In the genomic region with DNA sequence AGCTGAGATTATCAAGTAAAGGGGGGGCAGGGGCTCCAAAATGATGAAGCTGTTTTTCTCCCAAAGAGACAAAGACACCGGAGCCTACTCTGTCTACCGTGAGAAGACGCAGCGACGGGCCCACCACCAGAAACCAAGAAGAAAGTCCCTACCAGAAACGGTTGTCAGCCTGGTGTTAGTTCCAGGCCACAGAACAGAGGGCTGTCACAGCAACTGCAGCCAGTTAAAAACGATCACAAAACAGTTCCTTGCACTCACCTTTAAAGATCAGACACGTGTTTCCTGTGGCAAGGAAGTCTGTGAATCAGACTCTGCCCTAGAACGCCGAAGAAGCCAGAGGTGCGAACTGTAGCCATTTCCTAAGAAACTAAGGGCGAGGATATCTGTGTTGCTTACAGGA, we compare ENCODE assay signal across 21 mouse cellular contexts. TPM values are rescaled to one million over a fixed set of nuclear protein-coding genes. Genes with fewer than 3 reads are reported as not detected.
DNase-seq lines count a peak whose midpoint lies in the region; ATAC-seq lines count a peak whose summit lies in the region.
"Had no signal": no experiment of that assay in that cellular context is flagged by ENCODE, and none has a peak within 500 bp of the region (broad histone marks: within the 10 kb centered on the region; RNA-seq: fewer than 3 reads in every experiment).

No protein-coding gene starts in this region.

- no peak overlapping the region for H3K4me2 ChIP-seq in forebrain, embryonic 11.5 days (ENCODE audit: low read depth, low read length, severe bottlenecking)
- H3K4me2 ChIP-seq: forebrain, embryonic 15.5 days; heart, embryonic 11.5 days; hindbrain, embryonic 15.5 days; liver, embryonic 11.5 days; neural tube, embryonic 13.5 days had no signal

- H3K9ac ChIP-seq in forebrain, embryonic 11.5 days (ENCODE audit: low read length) = no peak overlapping the region
- H3K9ac ChIP-seq: forebrain, embryonic 15.5 days; hindbrain, embryonic 15.5 days; neural tube, embryonic 13.5 days had no signal

- H3K4me1 ChIP-seq in forebrain, embryonic 11.5 days (replicated peaks; ENCODE audit: control insufficient read depth, insufficient read depth, low read length) = no peaks in the 10 kb centered on the region
- H3K4me1 ChIP-seq: forebrain, embryonic 15.5 days; hindbrain, embryonic 15.5 days; neural tube, embryonic 13.5 days had no signal

- no peaks in the 10 kb centered on the region for H3K27me3 ChIP-seq in forebrain, embryonic 11.5 days (ENCODE audit: control insufficient read depth, insufficient read depth, low read length)
- H3K27me3 ChIP-seq: forebrain, embryonic 15.5 days; hindbrain, embryonic 15.5 days; neural tube, embryonic 13.5 days had no signal

- peak; percentile 70 to 85 for ATAC-seq in hematopoietic stem cell, adult 5-6 weeks (replicated peaks in 1 of 2; ENCODE audit: insufficient read depth in 1 of 2, low FRiP score in 2 of 2, low TSS enrichment in 1 of 2, low read depth in 1 of 2, poor library complexity in 2 of 2, severe bottlenecking in 2 of 2)
- ATAC-seq in neutrophil, adult 5-6 weeks (ENCODE audit: extremely low read depth, insufficient number of reproducible peaks, low FRiP score, poor library complexity, severe bottlenecking) = peak; percentile 73
- ATAC-seq in forebrain, embryonic 11.5 days (replicated peaks; ENCODE audit: low FRiP score) = no peak
- ATAC-seq: forebrain, embryonic 15.5 days had no signal

- H3K36me3 ChIP-seq in forebrain, embryonic 11.5 days (ENCODE audit: control insufficient read depth, insufficient read depth, low read length) = no peaks in the 10 kb centered on the region
- H3K36me3 ChIP-seq: forebrain, embryonic 15.5 days; hindbrain, embryonic 15.5 days; neural tube, embryonic 13.5 days had no signal

- no peak overlapping the region for H3K4me3 ChIP-seq in forebrain, embryonic 11.5 days (ENCODE audit: low read depth, low read length)
- H3K4me3 ChIP-seq: forebrain, embryonic 15.5 days; hindbrain, embryonic 15.5 days; neural tube, embryonic 13.5 days had no signal

- no peaks in the 10 kb centered on the region for H3K9me3 ChIP-seq in forebrain, embryonic 11.5 days (ENCODE audit: control insufficient read depth, low read length)
- H3K9me3 ChIP-seq: forebrain, embryonic 15.5 days; hindbrain, embryonic 15.5 days; neural tube, embryonic 13.5 days had no signal

- 79% methylated on average over 12 of the region's 12 CpGs for WGBS in forebrain, embryonic 11.5 days

- DNase-seq in lung, postnatal 25 days (ENCODE audit: low spot score) = peak; percentile 24
- no peak for DNase-seq in lung, postnatal 36 days
- DNase-seq in CD4-positive helper T cell, adult 2 months (ENCODE audit: low read depth, low spot score) = peak; percentile 85
- DNase-seq in forebrain, embryonic 11.5 days (ENCODE audit: low spot score) = no peak
- DNase-seq in urinary bladder, postnatal 14 days (ENCODE audit: low spot score) = no peak
- no peak for DNase-seq in testis, postnatal 14 days (ENCODE audit: low spot score)
- DNase-seq: cerebellum, postnatal 14 days; heart, postnatal 14 days; kidney, adult 11 months; left cerebral cortex, postnatal 4 days; lung, adult 2 months had no signal

- H3K27ac ChIP-seq in forebrain, embryonic 11.5 days (ENCODE audit: low read depth, low read length) = no peak overlapping the region
- H3K27ac ChIP-seq: forebrain, embryonic 15.5 days; hindbrain, embryonic 15.5 days; kidney, postnatal 0 days; macrophage; neural tube, embryonic 13.5 days; stomach, postnatal 0 days had no signal

RNA-seq across cellular contexts. Expression of gene Otulin, which starts 10.7 kb away (rescaled TPM):
- 35.3 and 48.0 TPM in 2 replicates for total RNA-seq in hematopoietic stem cell, adult 5-6 weeks (2017)
- total RNA-seq in neutrophil, adult 5-6 weeks (2017) = 78.6 and 82.3 TPM in 2 replicates
- 35.7 and 44.0 TPM in 2 replicates for polyA plus RNA-seq in forebrain, embryonic 11.5 days (2014; fragmentation: Nextera tagmentation; extraction: Ambion mirVana)

RNA-seq across cellular contexts. Expression of gene Otulinl, which starts 40.2 kb away (rescaled TPM):
- total RNA-seq in hematopoietic stem cell, adult 5-6 weeks (2017) = 22.3 and 38.6 TPM in 2 replicates
- 31.5 and 44.2 TPM in 2 replicates for total RNA-seq in neutrophil, adult 5-6 weeks (2017)
- polyA plus RNA-seq in forebrain, embryonic 11.5 days (2014; fragmentation: Nextera tagmentation; extraction: Ambion mirVana) = 9.2 and 9.4 TPM in 2 replicates

Comparison
In these comparisons a context has a peak if more than half of its experiments do, and no peak if none do; other contexts are left out.
1. DNase-seq: peak in lung, postnatal 25 days (single experiment) and CD4-positive helper T cell, adult 2 months (single experiment); none in lung, postnatal 36 days (single experiment), forebrain, embryonic 11.5 days (single experiment), urinary bladder, postnatal 14 days (single experiment) and testis, postnatal 14 days (single experiment).